Mouse (Mus musculus): ENCODE data around the gene Smtnl2. TPM values are rescaled to one million over a fixed set of nuclear protein-coding genes. Genes with fewer than 3 reads are reported as not detected.

Gene Smtnl2
- polyA plus RNA-seq, 1 experiment, result 24.3 TPM

- Histone ChIP-seq H3K27me3 (ENCODE audit: control insufficient read depth, insufficient read depth, low read length, poor library complexity, severe bottlenecking) (no peaks in the 10 kb centered on the region), H3K36me3 (ENCODE audit: control insufficient read depth, insufficient read depth, low read length, poor library complexity, severe bottlenecking) (no peaks in the 10 kb centered on the region), H3K4me3 (ENCODE audit: low read depth, low read length) (no peak overlapping the region; the same call in 1 of the 2 replicates), H3K27ac (ENCODE audit: insufficient read depth, low read length) (no peak overlapping the region), H3K9me3 (replicated peaks; ENCODE audit: control insufficient read depth, insufficient read depth, low read length, poor library complexity, severe bottlenecking) (no peaks in the 10 kb centered on the region), H3K9ac (ENCODE audit: low read depth, poor library complexity, severe bottlenecking) (no peak overlapping the region), H3K4me1 (ENCODE audit: control insufficient read depth, insufficient read depth, low read length) (peaks cover 6% of the 10 kb centered on the region)
- TF ChIP-seq CTCF (IDR thresholded peaks at IDR 0.05; ENCODE audit: low read depth, low read length) (no peak), EP300 (IDR thresholded peaks at IDR 0.05; ENCODE audit: insufficient read depth, low read depth, low read length) (no peak), POLR2A (IDR thresholded peaks at IDR 0.05; ENCODE audit: insufficient read depth, low read length) (no peak)
These were observed 2.9 kb downstream of the Smtnl2 start for GRCm38 (mm10) chr11:72408451-72409170.

- no peaks in the 10 kb centered on the region for H3K9me3 ChIP-seq (replicated peaks; ENCODE audit: control insufficient read depth, insufficient read depth, low read length, poor library complexity, severe bottlenecking)
- H3K4me1 ChIP-seq (ENCODE audit: control insufficient read depth, insufficient read depth, low read length), result peaks cover 12% of the 10 kb centered on the region
- H3K4me3 ChIP-seq (ENCODE audit: low read depth, low read length), result no peak overlapping the region
- TF ChIP-seq CTCF (IDR thresholded peaks at IDR 0.05; ENCODE audit: low read depth, low read length) (no peak), EP300 (IDR thresholded peaks at IDR 0.05; ENCODE audit: insufficient read depth, low read depth, low read length) (no peak), POLR2A (IDR thresholded peaks at IDR 0.05; ENCODE audit: insufficient read depth, low read length) (no peak)
- H3K9ac ChIP-seq (ENCODE audit: low read depth, poor library complexity, severe bottlenecking), result no peak overlapping the region
- H3K27me3 ChIP-seq (ENCODE audit: control insufficient read depth, insufficient read depth, low read length, poor library complexity, severe bottlenecking), result no peaks in the 10 kb centered on the region
- no peaks in the 10 kb centered on the region for H3K36me3 ChIP-seq (ENCODE audit: control insufficient read depth, insufficient read depth, low read length, poor library complexity, severe bottlenecking)
- H3K27ac ChIP-seq (ENCODE audit: insufficient read depth, low read length), result no peak overlapping the region
These were observed 3.9 kb downstream of the Smtnl2 start for GRCm38 (mm10) chr11:72407574-72407973.

GRCm38 (mm10) chr11:72407081-72407480, 4.4 kb downstream of the Smtnl2 start:
- Histone ChIP-seq H3K4me3 (ENCODE audit: low read depth, low read length) (no peak overlapping the region), H3K4me1 (ENCODE audit: control insufficient read depth, insufficient read depth, low read length) (peaks cover 12% of the 10 kb centered on the region), H3K27me3 (ENCODE audit: control insufficient read depth, insufficient read depth, low read length, poor library complexity, severe bottlenecking) (no peaks in the 10 kb centered on the region)

GRCm38 (mm10) chr11:72406079-72406675, 5.3 kb downstream of the Smtnl2 start:
- Histone ChIP-seq H3K9ac (ENCODE audit: low read depth, poor library complexity, severe bottlenecking) (no peak overlapping the region), H3K36me3 (ENCODE audit: control insufficient read depth, insufficient read depth, low read length, poor library complexity, severe bottlenecking) (no peaks in the 10 kb centered on the region), H3K27ac (ENCODE audit: insufficient read depth, low read length) (no peak overlapping the region), H3K4me3 (ENCODE audit: low read depth, low read length) (no peak overlapping the region), H3K9me3 (replicated peaks; ENCODE audit: control insufficient read depth, insufficient read depth, low read length, poor library complexity, severe bottlenecking) (no peaks in the 10 kb centered on the region), H3K4me1 (ENCODE audit: control insufficient read depth, insufficient read depth, low read length) (peaks cover 15% of the 10 kb centered on the region), H3K27me3 (ENCODE audit: control insufficient read depth, insufficient read depth, low read length, poor library complexity, severe bottlenecking) (no peaks in the 10 kb centered on the region)
- no peak for TF ChIP-seq POLR2A (IDR thresholded peaks at IDR 0.05; ENCODE audit: insufficient read depth, low read length)
- TF ChIP-seq CTCF (IDR thresholded peaks at IDR 0.05; ENCODE audit: low read depth, low read length), result no peak
- no peak for TF ChIP-seq EP300 (IDR thresholded peaks at IDR 0.05; ENCODE audit: insufficient read depth, low read depth, low read length)

More at GRCm38 (mm10) chr11:72407081-72407480, 4.4 kb downstream of the Smtnl2 start:
- Histone ChIP-seq H3K9me3 (replicated peaks; ENCODE audit: control insufficient read depth, insufficient read depth, low read length, poor library complexity, severe bottlenecking) (no peaks in the 10 kb centered on the region), H3K36me3 (ENCODE audit: control insufficient read depth, insufficient read depth, low read length, poor library complexity, severe bottlenecking) (no peaks in the 10 kb centered on the region), H3K9ac (ENCODE audit: low read depth, poor library complexity, severe bottlenecking) (no peak overlapping the region), H3K27ac (ENCODE audit: insufficient read depth, low read length) (no peak overlapping the region)
- no peak for TF ChIP-seq CTCF (IDR thresholded peaks at IDR 0.05; ENCODE audit: low read depth, low read length)
- TF ChIP-seq POLR2A (IDR thresholded peaks at IDR 0.05; ENCODE audit: insufficient read depth, low read length), result no peak
- TF ChIP-seq EP300 (IDR thresholded peaks at IDR 0.05; ENCODE audit: insufficient read depth, low read depth, low read length), result no peak

GRCm38 (mm10) chr11:72405532-72405931, 6.0 kb downstream of the Smtnl2 start:
- H3K36me3 ChIP-seq (ENCODE audit: control insufficient read depth, insufficient read depth, low read length, poor library complexity, severe bottlenecking), result no peaks in the 10 kb centered on the region
- H3K4me3 ChIP-seq (ENCODE audit: low read depth, low read length), result no peak overlapping the region
- TF ChIP-seq EP300 (IDR thresholded peaks at IDR 0.05; ENCODE audit: insufficient read depth, low read depth, low read length) (no peak), POLR2A (IDR thresholded peaks at IDR 0.05; ENCODE audit: insufficient read depth, low read length) (no peak), CTCF (IDR thresholded peaks at IDR 0.05; ENCODE audit: low read depth, low read length) (no peak)
- H3K9ac ChIP-seq (ENCODE audit: low read depth, poor library complexity, severe bottlenecking), result no peak overlapping the region
- H3K27me3 ChIP-seq (ENCODE audit: control insufficient read depth, insufficient read depth, low read length, poor library complexity, severe bottlenecking), result no peaks in the 10 kb centered on the region
- no peaks in the 10 kb centered on the region for H3K9me3 ChIP-seq (replicated peaks; ENCODE audit: control insufficient read depth, insufficient read depth, low read length, poor library complexity, severe bottlenecking)
- peaks cover 19% of the 10 kb centered on the region for H3K4me1 ChIP-seq (ENCODE audit: control insufficient read depth, insufficient read depth, low read length)
- no peak overlapping the region for H3K27ac ChIP-seq (ENCODE audit: insufficient read depth, low read length)

- H3K36me3 ChIP-seq (ENCODE audit: control insufficient read depth, insufficient read depth, low read length, poor library complexity, severe bottlenecking), result peaks cover 2% of the 10 kb centered on the region; the same call in 1 of the 2 replicates
- no peak overlapping the region for H3K4me3 ChIP-seq (ENCODE audit: low read depth, low read length)
- no peaks in the 10 kb centered on the region for H3K27me3 ChIP-seq (ENCODE audit: control insufficient read depth, insufficient read depth, low read length, poor library complexity, severe bottlenecking)
- H3K27ac ChIP-seq (ENCODE audit: insufficient read depth, low read length), result no peak overlapping the region
- H3K4me1 ChIP-seq (ENCODE audit: control insufficient read depth, insufficient read depth, low read length), result peaks cover 23% of the 10 kb centered on the region
- no peak overlapping the region for H3K9ac ChIP-seq (ENCODE audit: low read depth, poor library complexity, severe bottlenecking)
- TF ChIP-seq EP300 (IDR thresholded peaks at IDR 0.05; ENCODE audit: insufficient read depth, low read depth, low read length), result no peak
- TF ChIP-seq POLR2A (IDR thresholded peaks at IDR 0.05; ENCODE audit: insufficient read depth, low read length), result no peak
- TF ChIP-seq CTCF (IDR thresholded peaks at IDR 0.05; ENCODE audit: low read depth, low read length), result no peak
- no peaks in the 10 kb centered on the region for H3K9me3 ChIP-seq (replicated peaks; ENCODE audit: control insufficient read depth, insufficient read depth, low read length, poor library complexity, severe bottlenecking)
These were observed 8.5 kb downstream of the Smtnl2 start for GRCm38 (mm10) chr11:72402969-72403368.

Measured in ES-Bruce4 (cell line).